Mouse (Mus musculus) telencephalon, adult 2 months (tissue): ENCODE data around the gene Ank.
A peak's percentile ranks its signal among the peaks of the same experiment; 100 is the strongest.

ENCODE experiments used
- DNase-seq: peaks from one replicate; pipeline ENCODE4 v3.0.0-alpha.2; 2011; ENCODE audit warnings: low read depth, low spot score

The Ank gene

GRCm38 (mm10) chr15:27598786-27599385, 132.4 kb downstream of the Ank start:
- DNase-seq: no peak

GRCm38 (mm10) chr15:27600524-27600923, 134.0 kb downstream of the Ank start:
- DNase-seq: no peak

GRCm38 (mm10) chr15:27604558-27604957, 138.1 kb downstream of the Ank start:
- DNase-seq: no peak

GRCm38 (mm10) chr15:27605252-27605651, 138.8 kb downstream of the Ank start:
- no peak for DNase-seq

- no peak for DNase-seq
Measured at GRCm38 (mm10) chr15:27609554-27609953, 143.1 kb downstream of the Ank start.

- peak; percentile 64 for DNase-seq
Measured at GRCm38 (mm10) chr15:27612533-27613221, 146.2 kb downstream of the Ank start.

GRCm38 (mm10) chr15:27613255-27613654, 146.8 kb downstream of the Ank start:
- DNase-seq: no peak

GRCm38 (mm10) chr15:27616159-27616558, 149.7 kb downstream of the Ank start:
- no peak for DNase-seq

GRCm38 (mm10) chr15:27617227-27617626, 150.8 kb downstream of the Ank start:
- DNase-seq: no peak

GRCm38 (mm10) chr15:27618778-27619533, 152.5 kb downstream of the Ank start:
- DNase-seq: no peak

GRCm38 (mm10) chr15:27619683-27620082, 153.2 kb downstream of the Ank start:
- DNase-seq: no peak

- no peak for DNase-seq
Measured at GRCm38 (mm10) chr15:27620475-27621185, 154.2 kb downstream of the Ank start.

GRCm38 (mm10) chr15:27623286-27623685, 156.8 kb downstream of the Ank start:
- DNase-seq: no peak

- peak; percentile 45 for DNase-seq
Measured at GRCm38 (mm10) chr15:27625014-27625889, 158.8 kb downstream of the Ank start.

- no peak for DNase-seq
Measured at GRCm38 (mm10) chr15:27625890-27626255, 159.4 kb downstream of the Ank start.

GRCm38 (mm10) chr15:27626314-27626713, 159.8 kb downstream of the Ank start:
- DNase-seq: no peak

- DNase-seq: no peak
Measured at GRCm38 (mm10) chr15:27627794-27628193, 161.3 kb downstream of the Ank start.

- no peak for DNase-seq
Measured at GRCm38 (mm10) chr15:27629046-27629445, 162.6 kb downstream of the Ank start.

GRCm38 (mm10) chr15:27629800-27630600, 163.5 kb downstream of the Ank start:
- no peak for DNase-seq
